Mouse (Mus musculus) splenic B cell, adult 2 months (primary cell): Measurements from ENCODE around the gene Hps1.

ENCODE experiments used
- DNase-seq: peaks from one replicate; pipeline ENCODE4 v3.0.0-alpha.2; 2011; ENCODE audit warnings: low read depth, low spot score
- H3K27me3 ChIP-seq: 2 replicates; pipeline ENCODE4 v1.6.1; 2012; ENCODE audit warnings: mild to moderate bottlenecking, low read length, moderate library complexity, mixed read lengths; ENCODE audit not compliant: control insufficient read depth, poor library complexity, insufficient read depth, severe bottlenecking
- H3K36me3 ChIP-seq: 2 replicates; pipeline ENCODE4 v1.6.1; 2012; ENCODE audit warnings: mild to moderate bottlenecking, low read length, moderate library complexity, mixed read lengths; ENCODE audit not compliant: control insufficient read depth, poor library complexity, insufficient read depth, severe bottlenecking

Hps1 gene

DNA sequence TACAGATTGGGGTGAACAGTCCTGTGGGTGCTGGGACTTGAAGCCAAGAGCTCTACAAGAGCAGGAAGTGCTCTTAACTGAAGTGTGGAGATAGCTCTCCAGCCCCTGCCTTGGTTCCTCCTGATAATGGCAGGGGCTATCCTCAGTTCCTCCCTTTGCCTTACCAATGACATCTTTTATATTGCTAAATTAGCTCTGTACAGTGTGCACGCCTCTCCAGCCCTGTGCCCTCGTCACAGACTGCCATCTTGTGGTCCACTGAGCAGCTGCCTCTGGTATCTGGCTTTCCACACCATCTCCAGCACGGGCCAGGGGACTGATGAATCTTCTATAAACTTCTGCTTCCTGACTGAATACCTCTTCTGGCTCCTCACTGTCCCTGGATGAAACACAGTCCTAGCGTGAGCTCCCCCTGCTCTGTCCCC is 35.6 kb downstream of the Hps1 start:
- Histone ChIP-seq H3K36me3 (no peaks in the 10 kb centered on the region), H3K27me3 (no peaks in the 10 kb centered on the region)
- no peak for DNase-seq

- Histone ChIP-seq H3K36me3 (no peaks in the 10 kb centered on the region), H3K27me3 (no peaks in the 10 kb centered on the region)
- DNase-seq: no peak
These were observed 36.5 kb downstream of the Hps1 start for GRCm38 (mm10) chr19:42743261-42743660.

GRCm38 (mm10) chr19:42741884-42742283 is 37.9 kb downstream of the Hps1 start:
- Histone ChIP-seq H3K36me3 (no peaks in the 10 kb centered on the region), H3K27me3 (no peaks in the 10 kb centered on the region)
- no peak for DNase-seq

DNA sequence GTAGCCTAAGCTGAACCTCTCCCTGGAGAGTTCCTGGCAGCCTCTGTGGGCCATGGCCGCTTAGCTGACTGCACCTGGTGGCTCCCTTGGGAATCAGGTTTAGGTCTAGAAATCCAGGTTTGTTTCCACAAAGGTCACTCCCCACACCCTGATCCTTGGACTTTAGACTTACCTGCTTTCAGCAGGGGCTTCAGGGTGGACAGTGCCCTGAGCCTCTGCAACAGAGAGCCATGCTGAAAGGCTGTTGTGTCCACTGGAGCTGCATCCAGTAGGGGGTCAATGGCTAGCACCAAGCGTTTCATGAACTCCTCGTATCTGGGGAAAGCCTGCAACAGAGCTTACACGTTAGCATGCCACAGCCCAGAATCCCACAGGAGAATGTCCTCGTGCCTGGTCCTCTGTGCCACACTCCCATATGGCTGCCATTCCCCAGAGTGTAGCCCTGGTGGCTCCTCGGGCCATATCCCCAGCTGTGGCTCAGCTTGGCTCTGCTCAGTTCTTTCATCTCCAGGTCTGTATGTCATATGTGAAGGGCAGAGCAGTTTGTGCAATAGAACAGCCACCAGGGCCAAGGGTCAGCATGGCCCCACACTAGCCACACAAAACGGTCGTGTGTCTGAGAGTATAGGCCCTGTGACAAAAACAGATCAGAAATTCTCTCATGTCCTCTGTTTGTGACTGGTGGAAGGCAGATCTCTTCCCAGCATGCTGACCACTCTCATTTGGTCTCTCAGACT is 39.4 kb downstream of the Hps1 start:
- DNase-seq: no peak
- H3K36me3 ChIP-seq: no peaks in the 10 kb centered on the region
- H3K27me3 ChIP-seq: no peaks in the 10 kb centered on the region

GRCm38 (mm10) chr19:42739734-42740133 is 40.0 kb downstream of the Hps1 start:
- no peak for DNase-seq
- Histone ChIP-seq H3K27me3 (no peaks in the 10 kb centered on the region), H3K36me3 (no peaks in the 10 kb centered on the region)

DNA sequence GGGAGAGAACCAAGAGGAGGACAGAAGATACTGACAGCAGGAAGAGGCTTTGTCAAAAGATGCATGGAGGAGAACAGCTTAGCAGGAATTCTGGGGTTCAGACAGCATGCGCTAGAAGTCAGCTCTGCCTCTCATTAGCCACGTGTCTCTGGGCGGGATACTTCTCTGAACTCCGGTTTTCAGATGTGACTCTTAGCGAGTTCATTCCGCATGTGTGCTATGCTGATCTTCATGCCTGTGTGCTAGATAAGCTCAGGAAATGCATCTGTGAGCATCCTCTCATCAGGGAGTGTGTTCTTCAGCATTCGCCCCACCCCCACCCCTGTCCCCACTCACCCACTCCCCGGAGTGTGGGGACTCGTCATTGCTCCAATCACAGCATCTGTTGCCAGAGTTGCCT is 42.0 kb downstream of the Hps1 start:
- Histone ChIP-seq H3K36me3 (no peaks in the 10 kb centered on the region), H3K27me3 (no peaks in the 10 kb centered on the region)
- no peak for DNase-seq

DNA sequence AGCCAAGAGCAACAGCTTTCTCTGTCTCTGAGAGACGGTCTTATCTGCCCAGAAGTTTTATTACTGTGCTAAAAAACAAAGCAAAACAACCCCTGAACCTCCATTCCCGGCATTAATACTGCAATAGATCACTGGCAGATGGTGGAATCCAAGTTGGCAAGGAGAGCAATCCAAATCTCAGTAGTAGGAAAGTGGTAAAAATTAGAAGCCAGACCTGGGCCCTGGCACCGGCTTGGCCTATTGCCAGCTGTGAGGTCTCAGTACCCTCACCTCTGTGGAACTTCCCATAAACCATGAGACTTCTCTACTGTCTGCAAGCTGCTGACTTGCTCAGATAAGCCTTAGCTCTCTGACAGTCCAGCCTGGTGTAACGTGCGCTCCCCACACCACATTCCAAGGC is 44.8 kb downstream of the Hps1 start:
- no peak for DNase-seq
- no peaks in the 10 kb centered on the region for H3K36me3 ChIP-seq
- no peaks in the 10 kb centered on the region for H3K27me3 ChIP-seq

- no peaks in the 10 kb centered on the region for H3K36me3 ChIP-seq
- no peak for DNase-seq
- H3K27me3 ChIP-seq: no peaks in the 10 kb centered on the region; the same call in 1 of the 2 replicates
These were observed 52.4 kb downstream of the Hps1 start for GRCm38 (mm10) chr19:42727424-42727823.

- Histone ChIP-seq H3K27me3 (no peaks in the 10 kb centered on the region; the same call in 1 of the 2 replicates), H3K36me3 (no peaks in the 10 kb centered on the region)
- no peak for DNase-seq
These were observed 53.0 kb downstream of the Hps1 start for GRCm38 (mm10) chr19:42726766-42727165.

DNA sequence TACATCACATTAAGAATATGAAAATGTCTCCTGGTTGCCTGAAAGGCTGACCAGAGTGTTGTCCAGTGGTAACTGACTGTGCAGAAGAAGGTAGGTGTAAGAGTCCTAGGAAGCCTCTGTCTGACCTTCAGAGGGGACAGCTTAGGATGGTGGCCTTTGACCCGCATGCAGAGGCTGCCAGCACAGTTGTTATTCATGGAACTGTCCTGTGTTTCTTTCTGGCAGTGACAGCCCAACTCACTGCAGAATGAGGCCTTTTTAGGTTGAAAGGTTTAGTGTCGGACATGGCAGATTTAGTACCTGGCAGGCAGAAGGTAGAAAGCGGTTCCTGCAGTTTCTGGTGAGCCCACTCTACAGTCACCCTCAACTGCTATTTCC is 53.8 kb downstream of the Hps1 start:
- DNase-seq: no peak
- no peaks in the 10 kb centered on the region for H3K36me3 ChIP-seq
- H3K27me3 ChIP-seq: no peaks in the 10 kb centered on the region; the same call in 1 of the 2 replicates

DNA sequence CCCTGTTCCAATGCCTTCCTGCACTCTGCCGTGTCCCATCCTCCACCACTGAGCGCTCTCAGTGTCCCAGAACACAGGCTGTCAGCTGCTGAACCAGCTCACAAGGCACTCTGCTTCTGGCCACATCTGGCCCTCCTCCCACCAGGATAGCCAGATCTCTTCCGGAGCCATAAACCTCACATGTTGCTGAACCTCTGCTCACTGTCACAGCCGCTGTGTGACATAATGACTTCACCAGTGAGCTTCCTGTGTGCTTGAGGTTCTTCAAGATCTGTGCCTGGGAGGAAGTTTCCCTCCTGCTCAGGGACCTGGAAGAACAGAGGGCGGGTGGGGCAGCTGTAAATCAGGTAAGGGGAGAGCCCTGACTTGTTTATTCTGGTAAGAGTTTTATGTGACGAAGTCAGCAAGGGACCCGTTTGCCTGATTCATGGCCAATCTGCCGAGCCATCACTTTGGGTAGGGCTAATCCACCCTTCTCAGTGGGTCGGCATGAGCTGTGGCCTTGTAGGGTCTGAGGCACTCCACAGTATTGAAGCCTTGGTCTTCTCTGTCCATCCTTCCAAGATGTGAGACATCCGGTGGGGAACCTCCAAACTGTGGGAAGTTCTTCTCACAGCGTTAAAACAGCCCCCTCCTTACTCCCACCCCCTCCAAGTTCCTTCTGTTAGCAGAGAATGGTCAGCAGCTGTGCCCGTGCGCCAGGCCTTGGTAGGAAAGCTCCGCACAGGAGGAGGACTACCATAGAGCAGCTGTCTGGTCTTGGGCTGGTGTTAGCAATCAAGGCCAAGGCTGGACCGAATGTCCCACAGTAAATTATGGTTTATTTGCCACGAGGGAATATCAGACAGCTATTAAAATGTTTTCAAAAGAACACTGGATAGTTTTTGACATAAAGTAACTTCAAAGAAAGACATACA is 54.5 kb downstream of the Hps1 start:
- Histone ChIP-seq H3K27me3 (no peaks in the 10 kb centered on the region; the same call in 1 of the 2 replicates), H3K36me3 (no peaks in the 10 kb centered on the region)
- DNase-seq: no peak

DNA sequence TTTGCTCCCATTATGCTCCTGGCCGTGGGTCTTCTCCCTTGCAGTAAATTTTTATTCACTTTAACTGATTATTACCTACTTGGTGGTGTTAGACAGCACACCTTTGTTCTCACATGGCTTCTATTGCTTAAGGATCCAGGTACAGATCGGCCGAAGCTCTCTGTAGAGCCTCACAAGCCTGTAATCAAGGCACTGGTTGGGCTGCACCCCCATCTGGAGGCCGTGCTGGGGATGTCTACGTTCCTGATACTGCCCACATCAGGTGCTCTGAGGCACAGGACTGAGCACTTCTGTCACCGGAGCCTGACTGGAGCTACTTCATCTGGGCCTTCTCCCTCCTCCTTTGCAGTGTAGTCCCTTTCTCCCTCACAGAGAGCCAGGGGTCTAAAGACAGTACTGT is 56.5 kb downstream of the Hps1 start:
- Histone ChIP-seq H3K27me3 (no peaks in the 10 kb centered on the region; the same call in 1 of the 2 replicates), H3K36me3 (no peaks in the 10 kb centered on the region)
- DNase-seq: no peak

DNA sequence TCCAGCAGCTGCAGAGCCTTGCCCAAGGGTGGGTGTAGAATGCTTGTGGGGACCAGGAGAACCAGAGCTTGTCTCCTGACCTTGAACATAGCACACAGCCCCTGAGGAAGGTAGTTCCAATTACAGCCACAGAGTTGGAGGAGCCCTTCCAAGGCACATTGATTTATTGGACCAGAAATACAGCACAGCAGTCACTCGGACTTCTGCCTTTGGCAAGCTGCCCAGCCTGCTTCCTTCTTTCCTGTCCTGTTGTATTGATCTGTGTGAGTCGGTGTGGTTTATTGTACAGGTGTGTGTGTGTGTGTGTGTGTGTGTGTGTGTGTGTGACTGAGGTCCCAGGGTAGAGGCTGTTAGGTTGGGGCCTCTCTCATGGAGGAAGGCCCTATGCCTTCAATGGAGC is 57.3 kb downstream of the Hps1 start:
- Histone ChIP-seq H3K36me3 (no peaks in the 10 kb centered on the region), H3K27me3 (no peaks in the 10 kb centered on the region; the same call in 1 of the 2 replicates)
- no peak for DNase-seq

DNA sequence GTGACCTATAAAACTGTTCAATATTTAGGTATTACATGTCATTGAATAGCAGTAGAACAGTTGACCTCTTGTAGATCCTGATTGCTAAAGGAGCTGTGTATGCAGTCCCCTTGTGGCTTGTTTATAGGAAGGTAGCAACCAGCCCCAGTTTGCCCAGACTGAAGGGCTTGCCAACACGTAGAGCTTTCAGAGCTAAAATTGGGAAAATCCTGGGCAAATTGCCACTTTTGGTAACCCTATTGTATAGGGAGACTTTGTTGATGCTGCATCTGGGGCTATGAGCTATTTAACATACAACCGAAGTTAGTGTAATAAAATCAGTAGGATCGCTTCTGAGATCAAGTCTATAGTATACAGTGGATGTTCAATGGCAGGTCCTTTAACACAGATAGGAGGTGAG is 61.7 kb downstream of the Hps1 start:
- no peak for DNase-seq
- Histone ChIP-seq H3K36me3 (no peaks in the 10 kb centered on the region), H3K27me3 (no peaks in the 10 kb centered on the region; the same call in 1 of the 2 replicates)

DNA sequence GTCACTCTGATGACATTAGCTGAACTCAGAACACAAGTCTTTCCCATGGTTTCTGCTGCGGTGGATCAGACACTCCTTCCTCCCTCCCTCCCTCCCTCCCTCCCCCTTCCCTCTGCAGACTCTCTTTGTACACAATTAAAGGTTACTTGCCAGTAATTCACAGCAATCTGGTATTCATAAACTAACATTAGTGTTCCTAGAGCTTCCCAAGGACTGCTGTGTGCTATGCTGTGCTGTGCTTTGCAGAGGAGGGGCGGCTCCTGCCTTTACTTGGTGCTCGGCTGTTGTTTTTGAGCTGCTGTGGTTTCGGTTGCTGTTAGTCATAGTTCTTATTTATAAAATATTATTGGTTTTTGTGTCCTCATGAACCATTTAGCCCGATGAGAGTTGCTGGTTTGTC is 62.1 kb downstream of the Hps1 start:
- Histone ChIP-seq H3K27me3 (no peaks in the 10 kb centered on the region; the same call in 1 of the 2 replicates), H3K36me3 (no peaks in the 10 kb centered on the region)
- no peak for DNase-seq
